Mouse (Mus musculus) CH12.LX (cell line): ENCODE data around the gene Epha10. TPM values are rescaled to one million over a fixed set of nuclear protein-coding genes. Genes with fewer than 3 reads are reported as not detected.

Source experiments
- DNase-seq: peaks from one replicate; pipeline ENCODE4 v3.0.0-alpha.2; 2013; ENCODE audit errors: extremely low read depth
- H3K27ac ChIP-seq: 2 replicates; pipeline ENCODE4 v1.5.1; 2012; ENCODE audit warnings: low read depth, mild to moderate bottlenecking, control low read depth, moderate library complexity; ENCODE audit not compliant: insufficient read depth
- H3K27me3 ChIP-seq: replicated peaks from 2 replicates; pipeline ENCODE3; 2012; ENCODE audit warnings: inconsistent platforms
- H3K36me3 ChIP-seq, 2 experiments: replicated peaks in 1 of 2; 2 replicates each; pipeline versions ENCODE3 to v1.6.1; 2012; ENCODE audit warnings: inconsistent platforms in 1 of 2, low read length in 1 of 2, mild to moderate bottlenecking in 1 of 2, mixed read lengths in 1 of 2, moderate library complexity in 1 of 2; ENCODE audit not compliant: control insufficient read depth in 1 of 2, insufficient read depth in 1 of 2
- H3K4me1 ChIP-seq, 2 experiments: 2 replicates each; pipeline ENCODE4 v1.6.1; 2012; ENCODE audit warnings: inconsistent platforms in 1 of 2, moderate library complexity in 1 of 2; ENCODE audit not compliant: insufficient read depth in 2 of 2, control insufficient read depth in 1 of 2
- H3K4me2 ChIP-seq: 2 replicates; pipeline ENCODE4 v1.6.1; 2012; ENCODE audit warnings: low read depth, mild to moderate bottlenecking, control low read depth; ENCODE audit not compliant: poor library complexity, insufficient read depth, severe bottlenecking
- H3K4me3 ChIP-seq, 3 experiments: fragments of 150-350 bp in 1 of 3; sonication (generic) in 1 of 3; replicated peaks in 1 of 3; 2 replicates each; pipeline versions ENCODE3 to v1.5.1; 2011 to 2012; ENCODE audit warnings: low read depth in 2 of 3, low read length in 2 of 3, mild to moderate bottlenecking in 2 of 3, moderate library complexity in 2 of 3, control low read depth in 1 of 3, improper control_type of control experiment in 1 of 3, inconsistent platforms in 1 of 3, mixed read lengths in 1 of 3; ENCODE audit not compliant: poor library complexity in 1 of 3
- H3K79me2 ChIP-seq: replicated peaks from 2 replicates; pipeline ENCODE4 v1.6.1; 2012; ENCODE audit warnings: mild to moderate bottlenecking, moderate library complexity; ENCODE audit not compliant: control insufficient read depth, poor library complexity, insufficient read depth, severe bottlenecking; ENCODE audit errors: extremely low read depth
- H3K9ac ChIP-seq: 2 replicates; pipeline ENCODE4 v1.6.1; 2012; ENCODE audit warnings: low read depth, mild to moderate bottlenecking, control low read depth, moderate library complexity; ENCODE audit not compliant: insufficient read depth
- H3K9me3 ChIP-seq: replicated peaks from 2 replicates; pipeline ENCODE3; 2012; ENCODE audit warnings: low read length, inconsistent platforms, mixed read lengths
- CHD2 ChIP-seq: IDR thresholded peaks from 2 replicates; pipeline ENCODE4 v1.6.1; 2011; ENCODE audit warnings: low read length, improper control_type of control experiment
- CTCF ChIP-seq, 2 experiments: IDR thresholded peaks in 1 of 2; conservative IDR thresholded peaks in 1 of 2; 2 replicates each; pipeline ENCODE4 v1.5.1; 2011 to 2012; ENCODE audit warnings: low read depth in 2 of 2, low read length in 2 of 2, improper control_type of control experiment in 1 of 2, inconsistent platforms in 1 of 2, mild to moderate bottlenecking in 1 of 2, moderate library complexity in 1 of 2
- E2F4 ChIP-seq: IDR thresholded peaks from 2 replicates; pipeline ENCODE4 v1.6.1; 2011; ENCODE audit warnings: low read depth, low read length, improper control_type of control experiment; ENCODE audit not compliant: insufficient replicate concordance
- GABPA ChIP-seq: IDR thresholded peaks from 2 replicates; pipeline ENCODE4 v1.6.1; 2012; ENCODE audit warnings: low read depth, low read length, improper control_type of control experiment, inconsistent platforms; ENCODE audit not compliant: insufficient replicate concordance
- IRF4 ChIP-seq: IDR thresholded peaks from 2 replicates; pipeline ENCODE4 v1.6.1; 2014; ENCODE audit warnings: low read depth, mild to moderate bottlenecking, inconsistent platforms, low read length, improper control_type of control experiment
- JUN ChIP-seq: IDR thresholded peaks from 2 replicates; pipeline ENCODE4 v1.6.1; 2011; ENCODE audit warnings: low read depth, mild to moderate bottlenecking, low read length, improper control_type of control experiment, moderate library complexity; ENCODE audit not compliant: insufficient read depth
- KAT2A ChIP-seq: IDR thresholded peaks from 2 replicates; pipeline ENCODE4 v1.6.1; 2012; ENCODE audit warnings: low read length, improper control_type of control experiment, inconsistent platforms; ENCODE audit not compliant: insufficient replicate concordance
- MAX ChIP-seq: IDR thresholded peaks from 2 replicates; pipeline ENCODE4 v1.6.1; 2011; ENCODE audit warnings: low read length, improper control_type of control experiment
- MXI1 ChIP-seq: IDR thresholded peaks from 2 replicates; pipeline ENCODE4 v1.6.1; 2011; ENCODE audit warnings: mild to moderate bottlenecking, low read depth, low read length, improper control_type of control experiment
- MYC ChIP-seq: IDR thresholded peaks from 2 replicates; pipeline ENCODE4 v1.6.1; 2011; ENCODE audit warnings: low read depth, mild to moderate bottlenecking, improper control_type of control experiment, low read length
- NRF1 ChIP-seq: IDR thresholded peaks from 2 replicates; pipeline ENCODE4 v1.6.1; 2014; ENCODE audit warnings: low read depth, mild to moderate bottlenecking, inconsistent platforms, low read length, improper control_type of control experiment, moderate library complexity
- POLR2A ChIP-seq: IDR thresholded peaks from 2 replicates; pipeline ENCODE4 v1.6.1; 2011; ENCODE audit warnings: low read depth, mild to moderate bottlenecking, improper control_type of control experiment, low read length
- SIN3A ChIP-seq: IDR thresholded peaks from 2 replicates; pipeline ENCODE4 v1.6.1; 2012; ENCODE audit warnings: low read length, improper control_type of control experiment, inconsistent platforms
- SMC3 ChIP-seq: IDR thresholded peaks from 2 replicates; pipeline ENCODE4 v1.6.1; 2011; ENCODE audit warnings: low read depth, low read length, improper control_type of control experiment
- TCF12 ChIP-seq: IDR thresholded peaks from 2 replicates; pipeline ENCODE4 v1.6.1; 2014; ENCODE audit warnings: low read depth, mild to moderate bottlenecking, inconsistent platforms, low read length, improper control_type of control experiment
- USF2 ChIP-seq: conservative IDR thresholded peaks from 2 replicates; pipeline ENCODE4 v1.6.1; 2011; ENCODE audit warnings: low read depth, low read length, improper control_type of control experiment
- ZNF384 ChIP-seq: IDR thresholded peaks from 2 replicates; pipeline ENCODE4 v1.6.1; 2012; ENCODE audit warnings: low read depth, low read length, improper control_type of control experiment, inconsistent platforms
- dilution Hi-C: fragments of 300-500 bp; cut with MboI; formaldehyde crosslinking; loops from 2 replicates; pipeline ENCODE4 v1.14.3; 2020; ENCODE audit warnings: low sequenced_read_pairs; ENCODE audit not compliant: extremely low pct_unique_long_range_greater_than_20kb, extremely low pct_ligation_motif_present
- in situ Hi-C: fragments of 300-500 bp; cut with MboI; formaldehyde crosslinking; loops from 3 replicates; pipeline ENCODE4 v1.14.3; 2019; ENCODE audit warnings: low sequenced_read_pairs, low pct_ligation_motif_present, low pct_unique_long_range_greater_than_20kb, mixed read lengths
- polyA plus RNA-seq: library from polyadenylated mRNA; unstranded; fragments of >175 nt; gene quantifications from 2 replicates; pipeline ENCODE4 v1.2.1, GENCODE M21; 2012; ENCODE audit warnings: low read depth; ENCODE audit not compliant: insufficient read length
- total RNA-seq, 2 experiments: library from RNA; depleted of rRNA; stranded (reverse); fragments of 300-350 nt in 1 of 2; fragments of >200 nt in 1 of 2; gene quantifications; 2 replicates each; pipeline ENCODE4 v1.2.3; 2012 to 2014

Epha10 gene
- total and polyA plus RNA-seq, 3 experiments, result not detected

DNA sequence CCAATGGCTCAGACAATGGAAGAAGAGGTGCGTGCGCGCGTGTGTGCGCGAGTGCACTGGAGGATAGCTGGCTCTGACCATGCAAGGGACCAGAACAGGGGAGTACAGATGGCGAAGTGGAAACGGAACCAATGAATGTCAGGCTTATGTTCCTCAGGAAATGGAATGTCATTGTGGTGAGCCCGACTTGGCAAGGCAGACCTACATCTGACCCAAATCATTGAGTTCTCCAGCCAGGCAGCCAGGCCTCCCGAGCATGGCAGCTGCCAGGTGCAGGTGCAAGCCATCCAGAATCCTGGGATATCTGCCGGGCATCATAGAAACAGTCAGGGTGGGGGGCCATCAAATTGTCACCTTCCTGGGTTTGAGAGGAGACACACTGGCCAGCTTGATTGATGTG lies 80.2 kb downstream of the Epha10 start:
- Histone ChIP-seq H3K27me3 (peaks cover 19% of the 10 kb centered on the region), H3K4me2 (no peak overlapping the region), H3K79me2 (no peaks in the 10 kb centered on the region), H3K27ac (no peak overlapping the region), H3K36me3 (no peaks in the 10 kb centered on the region), H3K9me3 (peaks cover 4% of the 10 kb centered on the region), H3K4me1 (no peaks in the 10 kb centered on the region), H3K9ac (no peak overlapping the region), H3K4me3 (no peak overlapping the region)
- dilution Hi-C loops, result loop anchor here (25.0 kb wide), 1 partner anchor 101 kb away; the partner anchor contains the start of genes Dnali1 and Snip1
- in situ Hi-C loops, result no loop called here
- TF ChIP-seq SIN3A, result no peak
- TF ChIP-seq CTCF (conservative IDR thresholded peaks at IDR 0.05 in 1 of 2, IDR thresholded peaks at IDR 0.05 in 1 of 2; ENCODE audit: low read depth in 2 of 2, low read length in 2 of 2), result no peak
- TF ChIP-seq JUN, result no peak
- no peak for TF ChIP-seq CHD2
- no peak for TF ChIP-seq GABPA
- no peak for TF ChIP-seq TCF12
- no peak for TF ChIP-seq SMC3
- TF ChIP-seq KAT2A, result no peak
- no peak for TF ChIP-seq ZNF384
- no peak for DNase-seq

DNA sequence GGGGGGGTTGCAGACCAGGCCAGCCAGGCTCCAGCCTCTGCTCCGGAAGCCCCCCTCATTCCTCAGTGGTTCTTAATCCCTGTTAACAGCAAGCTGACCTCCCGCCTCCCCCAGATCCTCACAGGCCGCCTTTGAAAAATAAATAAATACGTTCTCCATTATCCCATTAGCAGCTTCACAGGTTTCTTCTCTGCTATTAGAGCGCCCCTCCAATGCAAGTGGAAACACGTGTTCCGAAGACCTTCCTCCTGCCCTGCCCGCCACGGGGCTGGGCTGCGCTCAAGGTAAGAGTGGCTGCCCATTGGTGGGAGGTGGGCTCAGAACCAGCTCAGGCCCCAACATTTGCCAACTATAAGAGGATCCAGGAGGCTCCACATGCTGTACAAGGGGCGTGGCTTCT lies 81.9 kb downstream of the Epha10 start:
- Histone ChIP-seq H3K9me3 (peaks cover 4% of the 10 kb centered on the region), H3K9ac (no peak overlapping the region), H3K36me3 (no peaks in the 10 kb centered on the region), H3K4me3 (no peak overlapping the region), H3K4me1 (no peaks in the 10 kb centered on the region), H3K4me2 (no peak overlapping the region), H3K79me2 (no peaks in the 10 kb centered on the region), H3K27ac (no peak overlapping the region), H3K27me3 (peaks cover 16% of the 10 kb centered on the region)
- no peak for DNase-seq
- dilution Hi-C loops (loop anchor here (25.0 kb wide), 1 partner anchor 100 kb away; the partner anchor contains the start of genes Dnali1 and Snip1), in situ Hi-C loops (no loop called here)
- TF ChIP-seq ZNF384 (no peak), MXI1 (no peak), POLR2A (no peak), CHD2 (no peak), E2F4 (no peak), MAX (no peak), NRF1 (no peak), USF2 (no peak), SMC3 (no peak), MYC (no peak), IRF4 (no peak), JUN (no peak), KAT2A (no peak)
